Mouse (Mus musculus): ENCODE measurements around the gene Frmd6.

Gene Frmd6

GRCm38 (mm10) chr12:70824729-70825650 lies at the start of gene Frmd6:
Gene Frmd6, plus strand, starts transcription at chr12:70825514.
- peak; percentile 93 for DNase-seq

- no peak for DNase-seq
These were observed 49.7 kb upstream of the Frmd6 start for GRCm38 (mm10) chr12:70775609-70776008.

GRCm38 (mm10) chr12:70776683-70777082 lies 48.6 kb upstream of the Frmd6 start:
- no peak for DNase-seq

GRCm38 (mm10) chr12:70777466-70777865 lies 47.8 kb upstream of the Frmd6 start:
- no peak for DNase-seq

- DNase-seq, result no peak
These were observed 47.4 kb upstream of the Frmd6 start for GRCm38 (mm10) chr12:70777866-70778265.

GRCm38 (mm10) chr12:70778271-70778670 lies 47.0 kb upstream of the Frmd6 start:
- DNase-seq, result no peak

GRCm38 (mm10) chr12:70778724-70779123 lies 46.6 kb upstream of the Frmd6 start:
- no peak for DNase-seq

GRCm38 (mm10) chr12:70783049-70783448 lies 42.3 kb upstream of the Frmd6 start:
- DNase-seq, result no peak

- no peak for DNase-seq
These were observed 41.7 kb upstream of the Frmd6 start for GRCm38 (mm10) chr12:70783475-70784239.

- no peak for DNase-seq
These were observed 41.0 kb upstream of the Frmd6 start for GRCm38 (mm10) chr12:70784240-70784705.

GRCm38 (mm10) chr12:70789341-70789740 lies 36.0 kb upstream of the Frmd6 start:
- no peak for DNase-seq

GRCm38 (mm10) chr12:70793291-70793690 lies 32.0 kb upstream of the Frmd6 start:
- no peak for DNase-seq

GRCm38 (mm10) chr12:70794543-70795388 lies 30.5 kb upstream of the Frmd6 start:
- DNase-seq, result no peak

GRCm38 (mm10) chr12:70795389-70795711 lies 30.0 kb upstream of the Frmd6 start:
- DNase-seq, result no peak

GRCm38 (mm10) chr12:70798496-70798895 lies 26.8 kb upstream of the Frmd6 start:
- DNase-seq, result no peak

GRCm38 (mm10) chr12:70799231-70800002 lies 25.9 kb upstream of the Frmd6 start:
- no peak for DNase-seq

GRCm38 (mm10) chr12:70800086-70800485 lies 25.2 kb upstream of the Frmd6 start:
- DNase-seq, result no peak

GRCm38 (mm10) chr12:70801361-70801760 lies 24.0 kb upstream of the Frmd6 start:
- DNase-seq, result no peak

- DNase-seq, result no peak
These were observed 21.8 kb upstream of the Frmd6 start for GRCm38 (mm10) chr12:70803494-70803893.

GRCm38 (mm10) chr12:70804989-70805388 lies 20.3 kb upstream of the Frmd6 start:
- DNase-seq, result no peak

GRCm38 (mm10) chr12:70807543-70807942 lies 17.8 kb upstream of the Frmd6 start:
- DNase-seq, result no peak

GRCm38 (mm10) chr12:70807975-70808374 lies 17.3 kb upstream of the Frmd6 start:
- no peak for DNase-seq
